Mouse (Mus musculus) CH12.LX (cell line): ENCODE measurements at regions not wholly inside any gene's neighbourhood (a gene's known extent, or its start where the extent isn't known, plus 50 kb on each side); places are given as distances from the start of the nearest gene placed in this dataset.

Experiments
- DNase-seq: peaks from one replicate; pipeline ENCODE4 v3.0.0-alpha.2; 2013; ENCODE audit errors: extremely low read depth
- H3K27ac ChIP-seq: 2 replicates; pipeline ENCODE4 v1.5.1; 2012; ENCODE audit warnings: low read depth, mild to moderate bottlenecking, control low read depth, moderate library complexity; ENCODE audit not compliant: insufficient read depth
- H3K27me3 ChIP-seq: replicated peaks from 2 replicates; pipeline ENCODE3; 2012; ENCODE audit warnings: inconsistent platforms
- H3K36me3 ChIP-seq, 2 experiments: replicated peaks in 1 of 2; 2 replicates each; pipeline versions ENCODE3 to v1.6.1; 2012; ENCODE audit warnings: inconsistent platforms in 1 of 2, low read length in 1 of 2, mild to moderate bottlenecking in 1 of 2, mixed read lengths in 1 of 2, moderate library complexity in 1 of 2; ENCODE audit not compliant: control insufficient read depth in 1 of 2, insufficient read depth in 1 of 2
- H3K4me1 ChIP-seq, 2 experiments: 2 replicates each; pipeline ENCODE4 v1.6.1; 2012; ENCODE audit warnings: inconsistent platforms in 1 of 2, moderate library complexity in 1 of 2; ENCODE audit not compliant: insufficient read depth in 2 of 2, control insufficient read depth in 1 of 2
- H3K4me2 ChIP-seq: 2 replicates; pipeline ENCODE4 v1.6.1; 2012; ENCODE audit warnings: low read depth, mild to moderate bottlenecking, control low read depth; ENCODE audit not compliant: poor library complexity, insufficient read depth, severe bottlenecking
- H3K4me3 ChIP-seq, 3 experiments: fragments of 150-350 bp in 1 of 3; sonication (generic) in 1 of 3; replicated peaks in 1 of 3; 2 replicates each; pipeline versions ENCODE3 to v1.5.1; 2011 to 2012; ENCODE audit warnings: low read depth in 2 of 3, low read length in 2 of 3, mild to moderate bottlenecking in 2 of 3, moderate library complexity in 2 of 3, control low read depth in 1 of 3, improper control_type of control experiment in 1 of 3, inconsistent platforms in 1 of 3, mixed read lengths in 1 of 3; ENCODE audit not compliant: poor library complexity in 1 of 3
- H3K79me2 ChIP-seq: replicated peaks from 2 replicates; pipeline ENCODE4 v1.6.1; 2012; ENCODE audit warnings: mild to moderate bottlenecking, moderate library complexity; ENCODE audit not compliant: control insufficient read depth, poor library complexity, insufficient read depth, severe bottlenecking; ENCODE audit errors: extremely low read depth
- H3K9ac ChIP-seq: 2 replicates; pipeline ENCODE4 v1.6.1; 2012; ENCODE audit warnings: low read depth, mild to moderate bottlenecking, control low read depth, moderate library complexity; ENCODE audit not compliant: insufficient read depth
- H3K9me3 ChIP-seq: replicated peaks from 2 replicates; pipeline ENCODE3; 2012; ENCODE audit warnings: low read length, inconsistent platforms, mixed read lengths
- E2F4 ChIP-seq: IDR thresholded peaks from 2 replicates; pipeline ENCODE4 v1.6.1; 2011; ENCODE audit warnings: low read depth, low read length, improper control_type of control experiment; ENCODE audit not compliant: insufficient replicate concordance
- GABPA ChIP-seq: IDR thresholded peaks from 2 replicates; pipeline ENCODE4 v1.6.1; 2012; ENCODE audit warnings: low read depth, low read length, improper control_type of control experiment, inconsistent platforms; ENCODE audit not compliant: insufficient replicate concordance
- HCFC1 ChIP-seq: IDR thresholded peaks from 2 replicates; pipeline ENCODE4 v1.6.1; 2012; ENCODE audit warnings: low read depth, mild to moderate bottlenecking, inconsistent platforms, low read length, improper control_type of control experiment
- IRF4 ChIP-seq: IDR thresholded peaks from 2 replicates; pipeline ENCODE4 v1.6.1; 2014; ENCODE audit warnings: low read depth, mild to moderate bottlenecking, inconsistent platforms, low read length, improper control_type of control experiment
- JUND ChIP-seq: conservative IDR thresholded peaks from 2 replicates; pipeline ENCODE4 v1.6.1; 2011; ENCODE audit warnings: low read depth, low read length, improper control_type of control experiment
- MAFK ChIP-seq: IDR thresholded peaks from 2 replicates; pipeline ENCODE4 v1.6.1; 2011; ENCODE audit warnings: low read length, improper control_type of control experiment; ENCODE audit not compliant: insufficient replicate concordance
- MEF2A ChIP-seq: IDR thresholded peaks from 2 replicates; pipeline ENCODE4 v1.6.1; 2014; ENCODE audit warnings: low read depth, mild to moderate bottlenecking, inconsistent platforms, low read length, improper control_type of control experiment, borderline replicate concordance
- NELFE ChIP-seq: IDR thresholded peaks from 2 replicates; pipeline ENCODE4 v1.6.1; 2011; ENCODE audit warnings: low read depth, low read length, improper control_type of control experiment
- PAX5 ChIP-seq: IDR thresholded peaks from 2 replicates; pipeline ENCODE4 v1.6.1; 2012; ENCODE audit warnings: low read length, inconsistent platforms, mixed read lengths
- SIN3A ChIP-seq: IDR thresholded peaks from 2 replicates; pipeline ENCODE4 v1.6.1; 2012; ENCODE audit warnings: low read length, improper control_type of control experiment, inconsistent platforms
- USF2 ChIP-seq: conservative IDR thresholded peaks from 2 replicates; pipeline ENCODE4 v1.6.1; 2011; ENCODE audit warnings: low read depth, low read length, improper control_type of control experiment
- ZC3H11A ChIP-seq: IDR thresholded peaks from 2 replicates; pipeline ENCODE4 v1.6.1; 2012; ENCODE audit warnings: low read depth, mild to moderate bottlenecking, inconsistent platforms, low read length, improper control_type of control experiment
- ZKSCAN1 ChIP-seq: IDR thresholded peaks from 2 replicates; pipeline ENCODE4 v1.6.1; 2012; ENCODE audit warnings: low read depth, inconsistent platforms, low read length, improper control_type of control experiment, borderline replicate concordance
- ZMIZ1 ChIP-seq: IDR thresholded peaks from 2 replicates; pipeline ENCODE4 v1.6.1; 2012; ENCODE audit warnings: low read depth, mild to moderate bottlenecking, inconsistent platforms, low read length, improper control_type of control experiment
- dilution Hi-C: fragments of 300-500 bp; cut with MboI; formaldehyde crosslinking; loops from 2 replicates; pipeline ENCODE4 v1.14.3; 2020; ENCODE audit warnings: low sequenced_read_pairs; ENCODE audit not compliant: extremely low pct_unique_long_range_greater_than_20kb, extremely low pct_ligation_motif_present
- in situ Hi-C: fragments of 300-500 bp; cut with MboI; formaldehyde crosslinking; loops from 3 replicates; pipeline ENCODE4 v1.14.3; 2019; ENCODE audit warnings: low sequenced_read_pairs, low pct_ligation_motif_present, low pct_unique_long_range_greater_than_20kb, mixed read lengths

- H3K79me2 ChIP-seq = no peaks in the 10 kb centered on the region
- no peaks in the 10 kb centered on the region for H3K36me3 ChIP-seq
- dilution Hi-C loops = no loop called here
- H3K4me3 ChIP-seq = no peak overlapping the region
- H3K4me1 ChIP-seq = no peaks in the 10 kb centered on the region
- no peak for DNase-seq
- H3K27ac ChIP-seq = no peak overlapping the region
- H3K9me3 ChIP-seq = peaks cover 2% of the 10 kb centered on the region
- no peaks in the 10 kb centered on the region for H3K27me3 ChIP-seq
- no peak overlapping the region for H3K4me2 ChIP-seq
- no peak overlapping the region for H3K9ac ChIP-seq
- in situ Hi-C loops = no loop called here
- no peak for TF ChIP-seq HCFC1
- TF ChIP-seq E2F4 = no peak
- TF ChIP-seq ZKSCAN1 = no peak
- TF ChIP-seq GABPA = no peak
- no peak for TF ChIP-seq IRF4
- no peak for TF ChIP-seq MAFK
- no peak for TF ChIP-seq JUND
- TF ChIP-seq ZMIZ1 = no peak
These were observed 68.4 kb downstream of the Skor1 start for GRCm38 (mm10) chr9:63080406-63080805.

- no peak overlapping the region for H3K4me2 ChIP-seq
- no peak for DNase-seq
These were observed 73.5 kb downstream of the Skor1 start for GRCm38 (mm10) chr9:63075252-63075651.

GRCm38 (mm10) chr9:63074803-63075202 is 74.0 kb downstream of the Skor1 start:
- dilution Hi-C loops (no loop called here), in situ Hi-C loops (no loop called here)
- H3K4me3 ChIP-seq = no peak overlapping the region
- no peak for TF ChIP-seq E2F4
- no peak for TF ChIP-seq ZC3H11A
- no peak for TF ChIP-seq GABPA
- H3K27ac ChIP-seq = no peak overlapping the region
- no peaks in the 10 kb centered on the region for H3K79me2 ChIP-seq
- peaks cover 2% of the 10 kb centered on the region for H3K9me3 ChIP-seq
- H3K36me3 ChIP-seq = no peaks in the 10 kb centered on the region
- no peak for DNase-seq
- no peak overlapping the region for H3K9ac ChIP-seq
- peaks cover 0 to 14% of the 10 kb centered on the region in 2 experiments; a peak in 2 of 4 replicates for H3K4me1 ChIP-seq
- no peak overlapping the region for H3K4me2 ChIP-seq
- no peaks in the 10 kb centered on the region for H3K27me3 ChIP-seq

More at GRCm38 (mm10) chr9:63075252-63075651, 73.5 kb downstream of the Skor1 start:
- TF ChIP-seq GABPA = no peak
- TF ChIP-seq NELFE = no peak
- no peak for TF ChIP-seq SIN3A
- TF ChIP-seq USF2 = no peak
- TF ChIP-seq E2F4 = no peak
- no peak for TF ChIP-seq PAX5
- TF ChIP-seq MEF2A = no peak
- Histone ChIP-seq H3K4me1 (peaks cover 0 to 14% of the 10 kb centered on the region in 2 experiments; a peak in 2 of 4 replicates), H3K27me3 (no peaks in the 10 kb centered on the region), H3K27ac (no peak overlapping the region), H3K4me3 (no peak overlapping the region), H3K9ac (no peak overlapping the region), H3K79me2 (no peaks in the 10 kb centered on the region), H3K36me3 (no peaks in the 10 kb centered on the region), H3K9me3 (peaks cover 2% of the 10 kb centered on the region)
- in situ Hi-C loops (no loop called here), dilution Hi-C loops (no loop called here)
